Mouse (Mus musculus) granulocyte monocyte progenitor cell, adult 5-6 weeks (primary cell): ENCODE results near the gene Tmem108. TPM values are rescaled to one million over a fixed set of nuclear protein-coding genes. Genes with fewer than 3 reads are reported as not detected.

ENCODE experiments used
- ATAC-seq: replicated peaks from 2 replicates; pipeline ENCODE4 v1.8.0; 2016; ENCODE audit warnings: mild to moderate bottlenecking, moderate TSS enrichment, inconsistent platforms; ENCODE audit not compliant: poor library complexity, severe bottlenecking
- total RNA-seq, 2 experiments: library from RNA; stranded (forward) in 1 of 2; stranded (reverse) in 1 of 2; fragments of 200-712, 200-1000 nt in 1 of 2; fragments of >200 nt in 1 of 2; fragmentation: Nextera tagmentation in 1 of 2; gene quantifications; 2 replicates each; pipeline ENCODE4 v1.2.3; 2014 to 2017

Tmem108 gene
- total RNA-seq, 2 experiments from 2014 or later = 0.15 to 0.77 TPM

GRCm38 (mm10) chr9:103642300-103642699, 119.3 kb downstream of the Tmem108 start:
- no peak for ATAC-seq

- no peak for ATAC-seq
Observed at GRCm38 (mm10) chr9:103641340-103641739, 120.3 kb downstream of the Tmem108 start.

GRCm38 (mm10) chr9:103639413-103639812, 122.2 kb downstream of the Tmem108 start:
- no peak for ATAC-seq

- no peak for ATAC-seq
Observed at GRCm38 (mm10) chr9:103637451-103637850, 124.2 kb downstream of the Tmem108 start.

- no peak for ATAC-seq
Observed at GRCm38 (mm10) chr9:103636847-103637246, 124.8 kb downstream of the Tmem108 start.

- ATAC-seq = no peak
Observed at GRCm38 (mm10) chr9:103628861-103629469, 132.7 kb downstream of the Tmem108 start.

- ATAC-seq = no peak
Observed at GRCm38 (mm10) chr9:103627404-103627900, 134.2 kb downstream of the Tmem108 start.

GRCm38 (mm10) chr9:103626156-103626555, 135.5 kb downstream of the Tmem108 start:
- ATAC-seq = no peak

GRCm38 (mm10) chr9:103624649-103625048, 137.0 kb downstream of the Tmem108 start:
- peak; percentile 63 for ATAC-seq

GRCm38 (mm10) chr9:103623560-103624316, 137.9 kb downstream of the Tmem108 start:
- ATAC-seq = no peak

GRCm38 (mm10) chr9:103622988-103623387, 138.6 kb downstream of the Tmem108 start:
- no peak for ATAC-seq

GRCm38 (mm10) chr9:103621870-103622269, 139.8 kb downstream of the Tmem108 start:
- ATAC-seq = peak; percentile 59

GRCm38 (mm10) chr9:103620517-103621212, 141.0 kb downstream of the Tmem108 start:
- peak; percentile 77 for ATAC-seq

GRCm38 (mm10) chr9:103614260-103614659, 147.4 kb downstream of the Tmem108 start:
- no peak for ATAC-seq

GRCm38 (mm10) chr9:103608161-103609058, 153.2 kb downstream of the Tmem108 start:
- ATAC-seq = no peak

- no peak for ATAC-seq
Observed at GRCm38 (mm10) chr9:103606056-103606455, 155.6 kb downstream of the Tmem108 start.

- ATAC-seq = no peak
Observed at GRCm38 (mm10) chr9:103603792-103604191, 157.8 kb downstream of the Tmem108 start.

GRCm38 (mm10) chr9:103601878-103602277, 159.8 kb downstream of the Tmem108 start:
- ATAC-seq = no peak

GRCm38 (mm10) chr9:103600834-103601233, 160.8 kb downstream of the Tmem108 start:
- ATAC-seq = no peak; the same call in 1 of the 2 replicates

GRCm38 (mm10) chr9:103599908-103600307, 161.7 kb downstream of the Tmem108 start:
- no peak for ATAC-seq
